Mouse (Mus musculus): ENCODE data around the gene Fmnl3. TPM values are rescaled to one million over a fixed set of nuclear protein-coding genes. Genes with fewer than 3 reads are reported as not detected.
A peak's percentile ranks its signal among the peaks of the same experiment; 100 is the strongest.

Fmnl3 gene
- total and polyA plus RNA-seq, 3 experiments: 0.08 to 4.8 (median 0.11) TPM

DNA sequence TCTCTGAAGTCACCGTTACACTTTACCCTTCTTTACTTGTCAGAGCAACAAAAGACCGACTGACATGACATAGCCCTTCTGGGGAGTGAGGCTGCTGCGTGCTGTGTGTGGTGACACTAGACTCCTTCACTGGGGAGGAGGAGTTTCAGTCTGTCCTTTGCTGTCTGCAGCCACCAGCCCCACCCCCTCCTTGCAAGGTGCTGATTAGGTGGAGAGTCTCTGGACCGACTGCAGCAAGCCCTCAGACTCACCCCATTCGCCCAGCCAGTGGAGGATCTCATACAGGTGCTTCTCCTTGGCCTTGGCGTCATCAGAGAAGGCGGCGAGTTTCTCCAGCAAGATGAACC lies 85.1 kb downstream of the Fmnl3 start:
- Histone ChIP-seq H3K4me3 (ENCODE audit: low read depth, low read length) (no peak overlapping the region), H3K4me1 (ENCODE audit: insufficient read depth, low read depth, low read length) (peaks cover 14% of the 10 kb centered on the region), H3K27me3 (ENCODE audit: insufficient read depth, low read length) (peaks cover 21% of the 10 kb centered on the region), H3K36me3 (replicated peaks) (no peaks in the 10 kb centered on the region), H3K9me3 (replicated peaks) (no peaks in the 10 kb centered on the region)
- ATAC-seq (ENCODE audit: extremely low read depth, insufficient number of reproducible peaks, low FRiP score, poor library complexity, severe bottlenecking) (no peak), DNase-seq (ENCODE audit: low spot score) (no peak)
- TF ChIP-seq CTCF (IDR thresholded peaks at IDR 0.05; ENCODE audit: low read depth, low read length) (no peak), GATA1 (IDR thresholded peaks at IDR 0.05; ENCODE audit: borderline replicate concordance, low read length) (no peak), TAL1 (conservative IDR thresholded peaks at IDR 0.05; ENCODE audit: low read depth, low read length) (no peak), GATA2 (IDR thresholded peaks at IDR 0.05; ENCODE audit: borderline replicate concordance, low read depth, low read length) (no peak), POLR2AphosphoS5 (IDR thresholded peaks at IDR 0.05; ENCODE audit: insufficient replicate concordance, low read depth, low read length) (no peak)

DNA sequence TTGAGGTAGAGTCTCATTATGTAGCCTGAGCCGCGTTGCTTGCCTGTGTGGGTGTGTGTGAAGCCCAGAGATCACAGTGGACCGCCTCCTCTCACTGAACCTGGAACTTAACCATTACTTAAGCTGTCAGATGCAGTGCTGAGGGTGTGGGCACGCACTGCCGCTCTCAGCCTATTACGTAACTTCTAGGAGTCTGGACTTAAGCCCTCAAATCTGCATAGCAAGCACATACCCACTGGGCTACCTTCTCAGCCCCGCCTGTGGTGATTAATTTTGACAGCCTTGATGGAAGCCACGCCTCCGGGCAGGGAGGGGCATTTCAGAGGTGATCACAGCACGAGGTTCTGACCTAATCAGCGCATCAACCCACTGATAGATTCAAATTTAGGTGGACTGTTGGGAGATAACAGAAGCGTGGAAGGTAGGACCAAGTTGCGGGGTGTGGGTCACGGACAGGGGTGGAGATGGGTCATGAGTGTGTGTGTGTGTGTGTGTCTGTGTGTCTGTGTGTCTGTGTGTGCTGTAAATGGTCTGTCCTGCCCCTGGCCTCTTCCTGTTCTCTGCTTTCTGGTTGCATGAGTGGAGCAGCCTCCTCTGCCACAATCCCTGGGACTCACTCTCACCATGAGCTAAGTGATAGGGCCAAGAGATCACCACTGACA lies 85.6 kb downstream of the Fmnl3 start:
- H3K4me3 ChIP-seq (ENCODE audit: low read depth, low read length): no peak overlapping the region
- H3K4me1 ChIP-seq (ENCODE audit: insufficient read depth, low read depth, low read length): peaks cover 14% of the 10 kb centered on the region
- no peaks in the 10 kb centered on the region for H3K9me3 ChIP-seq (replicated peaks)
- H3K27me3 ChIP-seq (ENCODE audit: insufficient read depth, low read length): peaks cover 22% of the 10 kb centered on the region
- ATAC-seq (ENCODE audit: extremely low read depth, insufficient number of reproducible peaks, low FRiP score, poor library complexity, severe bottlenecking): no peak
- TF ChIP-seq CTCF (IDR thresholded peaks at IDR 0.05; ENCODE audit: low read depth, low read length): no peak
- no peak for TF ChIP-seq TAL1 (conservative IDR thresholded peaks at IDR 0.05; ENCODE audit: low read depth, low read length)
- no peak for TF ChIP-seq GATA1 (IDR thresholded peaks at IDR 0.05; ENCODE audit: borderline replicate concordance, low read length)
- TF ChIP-seq GATA2 (IDR thresholded peaks at IDR 0.05; ENCODE audit: borderline replicate concordance, low read depth, low read length): no peak
- no peak for TF ChIP-seq POLR2AphosphoS5 (IDR thresholded peaks at IDR 0.05; ENCODE audit: insufficient replicate concordance, low read depth, low read length)
- no peak for DNase-seq (ENCODE audit: low spot score)
- H3K36me3 ChIP-seq (replicated peaks): no peaks in the 10 kb centered on the region

DNA sequence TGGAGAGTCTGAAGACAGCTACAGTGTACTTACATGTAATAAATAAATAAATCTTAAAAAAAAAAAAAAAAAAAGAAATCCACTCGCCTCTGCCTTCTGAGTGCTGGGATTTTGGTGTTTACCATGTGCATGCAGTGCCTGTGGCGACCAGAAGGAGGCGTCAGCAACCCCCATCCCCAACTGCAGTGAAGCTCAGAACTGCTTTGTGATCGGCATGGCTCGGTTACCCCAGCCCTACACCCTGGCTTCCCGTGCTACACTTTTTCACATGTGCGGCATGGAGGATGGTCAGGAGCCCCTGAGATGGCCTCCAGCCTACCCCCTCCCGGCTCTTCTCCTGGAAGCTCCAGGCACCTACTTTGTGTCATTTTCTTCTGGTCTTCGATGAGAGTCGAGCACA lies 86.8 kb downstream of the Fmnl3 start:
- Histone ChIP-seq H3K4me1 (ENCODE audit: insufficient read depth, low read depth, low read length) (peaks cover 14% of the 10 kb centered on the region), H3K27me3 (ENCODE audit: insufficient read depth, low read length) (peaks cover 28% of the 10 kb centered on the region), H3K4me3 (ENCODE audit: low read depth, low read length) (no peak overlapping the region), H3K36me3 (replicated peaks) (no peaks in the 10 kb centered on the region), H3K9me3 (replicated peaks) (no peaks in the 10 kb centered on the region)
- no peak for DNase-seq (ENCODE audit: low spot score)
- no peak for ATAC-seq (ENCODE audit: extremely low read depth, insufficient number of reproducible peaks, low FRiP score, poor library complexity, severe bottlenecking)
- TF ChIP-seq CTCF (IDR thresholded peaks at IDR 0.05; ENCODE audit: low read depth, low read length): 0 out of 2 replicates have a peak, but pooled peaks have one; percentile 23
- no peak for TF ChIP-seq POLR2AphosphoS5 (IDR thresholded peaks at IDR 0.05; ENCODE audit: insufficient replicate concordance, low read depth, low read length)

DNA sequence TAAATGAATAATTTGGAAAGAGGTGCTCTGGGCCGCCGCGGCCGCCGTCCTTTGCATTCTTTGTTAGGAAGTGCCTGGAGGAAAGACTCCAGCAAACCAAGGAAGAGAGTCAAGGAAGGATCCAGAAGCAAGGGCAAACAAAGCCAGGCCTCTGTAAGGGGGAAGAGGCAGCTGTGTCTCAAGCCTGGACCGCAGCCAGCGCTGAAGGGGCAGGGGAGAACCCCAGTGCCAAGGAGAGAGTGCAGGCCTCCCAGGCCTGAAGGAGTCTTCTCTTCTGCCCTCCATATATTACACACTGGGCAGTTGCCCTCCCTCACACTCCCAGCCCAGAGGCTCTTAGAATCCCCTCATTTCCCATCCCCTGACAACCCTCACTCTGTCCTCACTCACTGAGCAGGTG lies 92.0 kb downstream of the Fmnl3 start:
- no peak for TF ChIP-seq GATA1 (IDR thresholded peaks at IDR 0.05; ENCODE audit: borderline replicate concordance, low read length)
- Histone ChIP-seq H3K27me3 (ENCODE audit: insufficient read depth, low read length) (peaks cover 18% of the 10 kb centered on the region), H3K36me3 (replicated peaks) (no peaks in the 10 kb centered on the region), H3K9me3 (replicated peaks) (no peaks in the 10 kb centered on the region), H3K4me1 (ENCODE audit: insufficient read depth, low read depth, low read length) (no peaks in the 10 kb centered on the region), H3K4me3 (ENCODE audit: low read depth, low read length) (no peak overlapping the region)
- ATAC-seq (ENCODE audit: extremely low read depth, insufficient number of reproducible peaks, low FRiP score, poor library complexity, severe bottlenecking): no peak
- no peak for DNase-seq (ENCODE audit: low spot score)

DNA sequence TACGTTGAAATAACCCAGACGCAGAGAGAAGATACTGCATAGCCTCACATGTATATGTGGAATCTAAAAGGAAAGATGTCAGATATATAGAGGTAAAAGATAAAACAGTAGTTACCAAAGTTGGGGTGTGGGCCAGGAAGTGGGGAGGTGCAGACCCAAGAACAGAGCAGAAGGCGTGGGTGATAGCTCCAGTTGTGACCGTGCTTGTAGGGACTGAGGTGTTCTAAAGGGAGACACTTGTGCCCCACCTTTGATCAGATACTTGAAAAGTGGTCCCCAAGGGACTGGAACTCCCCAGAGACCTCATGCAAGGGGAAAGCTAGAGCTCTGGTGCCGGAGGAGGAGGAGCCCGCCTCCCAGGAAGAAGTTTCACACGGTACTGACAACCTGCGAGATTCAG lies 94.2 kb downstream of the Fmnl3 start:
- H3K27me3 ChIP-seq (ENCODE audit: insufficient read depth, low read length): peaks cover 18% of the 10 kb centered on the region
- no peak for DNase-seq (ENCODE audit: low spot score)

More for the DNA sequence above, 94.2 kb downstream of the Fmnl3 start:
- no peaks in the 10 kb centered on the region for H3K9me3 ChIP-seq (replicated peaks)
- H3K4me3 ChIP-seq (ENCODE audit: low read depth, low read length): no peak overlapping the region
- H3K36me3 ChIP-seq (replicated peaks): no peaks in the 10 kb centered on the region
- no peak for TF ChIP-seq GATA2 (IDR thresholded peaks at IDR 0.05; ENCODE audit: borderline replicate concordance, low read depth, low read length)
- no peak for TF ChIP-seq POLR2AphosphoS5 (IDR thresholded peaks at IDR 0.05; ENCODE audit: insufficient replicate concordance, low read depth, low read length)
- no peak for TF ChIP-seq CTCF (IDR thresholded peaks at IDR 0.05; ENCODE audit: low read depth, low read length)
- TF ChIP-seq TAL1 (conservative IDR thresholded peaks at IDR 0.05; ENCODE audit: low read depth, low read length): no peak
- TF ChIP-seq GATA1 (IDR thresholded peaks at IDR 0.05; ENCODE audit: borderline replicate concordance, low read length): no peak
- H3K4me1 ChIP-seq (ENCODE audit: insufficient read depth, low read depth, low read length): no peaks in the 10 kb centered on the region
- ATAC-seq (ENCODE audit: extremely low read depth, insufficient number of reproducible peaks, low FRiP score, poor library complexity, severe bottlenecking): no peak

Other genes starting within 250 kb of the Fmnl3 start
- gene Spats2, start 244.6 kb downstream of the Fmnl3 start, total RNA-seq (2014; fragmentation: Nextera tagmentation): not detected in 2 replicates
- 0.05 and 0.12 TPM in 2 replicates for gene Spats2, start 244.6 kb downstream of the Fmnl3 start, total RNA-seq (2017)
- not detected in 2 replicates for gene Spats2, start 244.6 kb downstream of the Fmnl3 start, polyA plus RNA-seq (2012)
- not detected in 2 replicates for gene Kcnh3, start 145.6 kb downstream of the Fmnl3 start, total RNA-seq (2014; fragmentation: Nextera tagmentation)
- gene Kcnh3, start 145.6 kb downstream of the Fmnl3 start, total RNA-seq (2017): 0.05 TPM in 1 of 2 replicates, not detected in the other
- gene Kcnh3, start 145.6 kb downstream of the Fmnl3 start, polyA plus RNA-seq (2012): not detected in 2 replicates
- gene Mcrs1, start 118.5 kb downstream of the Fmnl3 start, total RNA-seq (2014; fragmentation: Nextera tagmentation): 29.8 and 39.4 TPM in 2 replicates
- 45.7 and 60.1 TPM in 2 replicates for gene Mcrs1, start 118.5 kb downstream of the Fmnl3 start, total RNA-seq (2017)
- 75.9 and 83.4 TPM in 2 replicates for gene Mcrs1, start 118.5 kb downstream of the Fmnl3 start, polyA plus RNA-seq (2012)
- gene Prpf40b, start 75.4 kb downstream of the Fmnl3 start, total RNA-seq (2014; fragmentation: Nextera tagmentation): 39.1 and 39.5 TPM in 2 replicates
- 10.1 and 13.1 TPM in 2 replicates for gene Prpf40b, start 75.4 kb downstream of the Fmnl3 start, total RNA-seq (2017)
- gene Prpf40b, start 75.4 kb downstream of the Fmnl3 start, polyA plus RNA-seq (2012): 47.2 and 53.8 TPM in 2 replicates
- gene Fam186b, start 74.6 kb downstream of the Fmnl3 start, total RNA-seq (2014; fragmentation: Nextera tagmentation): not detected in 2 replicates
- 0.12 TPM in 1 of 2 replicates, not detected in the other for gene Fam186b, start 74.6 kb downstream of the Fmnl3 start, total RNA-seq (2017)
- not detected in 2 replicates for gene Fam186b, start 74.6 kb downstream of the Fmnl3 start, polyA plus RNA-seq (2012)
- 239 and 279 TPM in 2 replicates for gene Tmbim6, start 22.4 kb upstream of the Fmnl3 start, total RNA-seq (2014; fragmentation: Nextera tagmentation)
- gene Tmbim6, start 22.4 kb upstream of the Fmnl3 start, total RNA-seq (2017): 91.2 and 93.0 TPM in 2 replicates
- gene Tmbim6, start 22.4 kb upstream of the Fmnl3 start, polyA plus RNA-seq (2012): 97.5 and 125 TPM in 2 replicates
- gene Nckap5l, start 87.3 kb upstream of the Fmnl3 start, total RNA-seq (2014; fragmentation: Nextera tagmentation): 16.1 and 18.7 TPM in 2 replicates
- 0.58 and 0.60 TPM in 2 replicates for gene Nckap5l, start 87.3 kb upstream of the Fmnl3 start, total RNA-seq (2017)
- gene Nckap5l, start 87.3 kb upstream of the Fmnl3 start, polyA plus RNA-seq (2012): 15.2 and 17.2 TPM in 2 replicates
- 10.3 and 13.2 TPM in 2 replicates for gene Bcdin3d, start 104.2 kb upstream of the Fmnl3 start, total RNA-seq (2014; fragmentation: Nextera tagmentation)
- 8.6 and 10.8 TPM in 2 replicates for gene Bcdin3d, start 104.2 kb upstream of the Fmnl3 start, total RNA-seq (2017)
- gene Bcdin3d, start 104.2 kb upstream of the Fmnl3 start, polyA plus RNA-seq (2012): 10.0 and 10.5 TPM in 2 replicates
- not detected in 2 replicates for gene Faim2, start 157.7 kb upstream of the Fmnl3 start, total RNA-seq (2014; fragmentation: Nextera tagmentation)
- gene Faim2, start 157.7 kb upstream of the Fmnl3 start, total RNA-seq (2017): 0.06 and 0.33 TPM in 2 replicates
- gene Faim2, start 157.7 kb upstream of the Fmnl3 start, polyA plus RNA-seq (2012): not detected in 2 replicates
- not detected in 2 replicates for gene Aqp2, start 208.6 kb upstream of the Fmnl3 start, total RNA-seq (2014; fragmentation: Nextera tagmentation)
- 0.11 TPM in 1 of 2 replicates, not detected in the other for gene Aqp2, start 208.6 kb upstream of the Fmnl3 start, total RNA-seq (2017)
- not detected in 2 replicates for gene Aqp2, start 208.6 kb upstream of the Fmnl3 start, polyA plus RNA-seq (2012)
- not detected in 2 replicates for gene Aqp5, start 220.3 kb upstream of the Fmnl3 start, total RNA-seq (2014; fragmentation: Nextera tagmentation)
- gene Aqp5, start 220.3 kb upstream of the Fmnl3 start, total RNA-seq (2017): 0.44 TPM in 1 of 2 replicates, not detected in the other
- not detected in 2 replicates for gene Aqp5, start 220.3 kb upstream of the Fmnl3 start, polyA plus RNA-seq (2012)
- not detected in 2 replicates for gene Aqp6, start 230.9 kb upstream of the Fmnl3 start, total RNA-seq (2014; fragmentation: Nextera tagmentation)
- gene Aqp6, start 230.9 kb upstream of the Fmnl3 start, total RNA-seq (2017): 0.12 TPM in 1 of 2 replicates, not detected in the other
- gene Aqp6, start 230.9 kb upstream of the Fmnl3 start, polyA plus RNA-seq (2012): not detected in 2 replicates